Mouse (Mus musculus) frontal cortex, postnatal 10 days (tissue): Measurements from ENCODE around the gene Gm21987.

Source experiments
- DNase-seq, 2 experiments: peaks; one replicate each; pipeline ENCODE4 v3.0.0; 2022; ENCODE audit warnings: low spot score in 2 of 2, mixed read lengths in 1 of 2

Gene Gm21987

GRCm38 (mm10) chr16:38392126-38392894 is 45.5 kb downstream of the Gm21987 start:
- no peak for DNase-seq

- DNase-seq = no peak
Observed at GRCm38 (mm10) chr16:38394191-38394618, 47.4 kb downstream of the Gm21987 start.

- no peak for DNase-seq
Observed at GRCm38 (mm10) chr16:38395060-38395730, 48.4 kb downstream of the Gm21987 start.

- DNase-seq = no peak
Observed at GRCm38 (mm10) chr16:38396155-38396554, 49.3 kb downstream of the Gm21987 start.

GRCm38 (mm10) chr16:38398266-38398665 is 51.4 kb downstream of the Gm21987 start:
- no peak for DNase-seq

GRCm38 (mm10) chr16:38399076-38399475 is 52.2 kb downstream of the Gm21987 start:
- no peak for DNase-seq

- peak; percentile 44 to 47 for DNase-seq
Observed at GRCm38 (mm10) chr16:38399531-38400231, 52.8 kb downstream of the Gm21987 start.

GRCm38 (mm10) chr16:38400311-38400960 is 53.6 kb downstream of the Gm21987 start:
- no peak for DNase-seq

- no peak for DNase-seq
Observed at GRCm38 (mm10) chr16:38401468-38401867, 54.6 kb downstream of the Gm21987 start.

- no peak for DNase-seq
Observed at GRCm38 (mm10) chr16:38403639-38404038, 56.8 kb downstream of the Gm21987 start.

GRCm38 (mm10) chr16:38406293-38406692 is 59.5 kb downstream of the Gm21987 start:
- no peak for DNase-seq

GRCm38 (mm10) chr16:38406708-38407107 is 59.9 kb downstream of the Gm21987 start:
- no peak for DNase-seq

- no peak for DNase-seq
Observed at GRCm38 (mm10) chr16:38407584-38407983, 60.7 kb downstream of the Gm21987 start.

- no peak for DNase-seq
Observed at GRCm38 (mm10) chr16:38408416-38408815, 61.6 kb downstream of the Gm21987 start.
